Mouse (Mus musculus) bone marrow, adult 2 months (tissue): ENCODE measurements around the gene Tubb2b. TPM values are rescaled to one million over a fixed set of nuclear protein-coding genes. Genes with fewer than 3 reads are reported as not detected.

ENCODE experiments used
- H3K27ac ChIP-seq: fragments of 200-500 bp; 2 replicates; pipeline ENCODE4 v1.5.1; 2012; ENCODE audit warnings: low read depth, mild to moderate bottlenecking, control low read depth, inconsistent platforms, low read length; ENCODE audit not compliant: control insufficient read depth, poor library complexity, insufficient read depth
- H3K4me1 ChIP-seq: fragments of 200-500 bp; 2 replicates; pipeline ENCODE4 v1.6.1; 2011; ENCODE audit warnings: low read length; ENCODE audit not compliant: control insufficient read depth, insufficient read depth
- H3K4me3 ChIP-seq: fragments of 200-500 bp; replicated peaks from 2 replicates; pipeline ENCODE3; 2011; ENCODE audit warnings: mild to moderate bottlenecking, low read depth, low read length, control low read depth; ENCODE audit not compliant: control insufficient read depth
- CTCF ChIP-seq: fragments of 200-500 bp; IDR thresholded peaks from 2 replicates; pipeline ENCODE4 v1.5.1; 2011; ENCODE audit warnings: low read length, control low read depth; ENCODE audit not compliant: control insufficient read depth, insufficient read depth
- POLR2A ChIP-seq: fragments of 200-500 bp; IDR thresholded peaks from 2 replicates; pipeline ENCODE4 v1.6.1; 2011; ENCODE audit warnings: low read depth, mild to moderate bottlenecking, control low read depth, low read length, borderline replicate concordance; ENCODE audit not compliant: control insufficient read depth
- WGBS: fragments of 180-500 bp; shearing (Covaris S2); methylation state at CpG from one replicate; pipeline ENCODE4 v1.1.7; 2018; 5-methylcytosine and 5-hydroxymethylcytosine counted together
- polyA plus RNA-seq: library from polyadenylated mRNA; stranded (reverse); fragments of >200 nt; gene quantifications from 2 replicates; pipeline ENCODE4 v1.2.4, GENCODE M21; 2011; ENCODE audit warnings: low replicate concordance; ENCODE audit not compliant: missing spikeins, insufficient read depth, insufficient read length

Tubb2b gene
- polyA plus RNA-seq, 1 experiment, result 37.3 TPM

DNA sequence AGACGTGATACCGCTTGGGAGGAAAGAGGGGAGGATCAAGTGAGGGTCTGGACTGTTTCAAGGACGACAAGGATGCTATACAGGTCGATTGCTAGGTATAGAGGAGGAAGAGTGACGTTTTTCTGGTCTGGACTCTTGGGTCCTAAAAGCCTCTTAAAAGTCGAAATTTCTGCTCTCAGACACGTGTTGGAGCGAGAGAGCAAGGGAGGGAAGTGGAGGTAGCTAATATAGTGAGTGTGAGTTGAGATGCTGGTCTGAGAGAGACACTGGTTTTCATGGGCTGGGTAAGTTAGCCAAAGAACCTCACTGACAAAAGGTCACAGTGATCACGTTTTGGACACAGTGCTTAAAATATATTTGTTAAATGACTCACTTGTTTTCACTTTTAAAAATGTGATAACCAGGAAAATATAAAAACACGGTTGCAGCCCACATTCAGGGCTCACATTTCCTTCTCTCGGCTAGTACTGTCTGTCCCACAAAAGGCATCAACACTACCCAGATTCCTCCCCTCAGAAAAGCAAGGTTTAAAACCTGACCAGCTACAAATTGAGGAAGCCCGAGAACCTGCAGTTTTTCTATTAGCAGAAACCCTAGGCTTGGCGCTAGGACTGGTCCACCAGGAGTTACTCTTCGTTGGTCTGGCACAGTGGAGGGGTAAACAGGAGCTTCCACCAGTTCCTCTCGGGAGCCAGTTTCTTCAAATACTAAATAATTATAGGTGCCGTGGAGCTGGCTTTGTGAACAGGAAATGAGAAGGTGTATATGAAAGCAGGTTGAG is 51.6 kb downstream of the Tubb2b start:
- TF ChIP-seq CTCF (no peak), POLR2A (no peak)
- Histone ChIP-seq H3K27ac (no peak overlapping the region), H3K4me1 (peaks cover 4% of the 10 kb centered on the region; the same call in 1 of the 2 replicates), H3K4me3 (peak overlapping the region; percentile 29)
- 8% methylated on average over 16 of the region's 16 CpGs for WGBS

- peaks cover 4% of the 10 kb centered on the region; the same call in 1 of the 2 replicates for H3K4me1 ChIP-seq
- peak within 1 kb of the TSS; percentile 28 for H3K27ac ChIP-seq
- H3K4me3 ChIP-seq, result peak within 1 kb of the TSS; percentile 86
- WGBS, result under 1% methylated on average over 45 of the region's 45 CpGs
- TF ChIP-seq CTCF (peak; percentile 33; the same call in 1 of the 2 replicates), POLR2A (peak; percentile 98)
These were observed 52.6 kb downstream of the Tubb2b start, which contains the start of gene Tubb2a for GRCm38 (mm10) chr13:34077492-34078271. TSS of gene Tubb2a (minus strand) at chr13:34078007.

Other genes with a start within 250 kb of the Tubb2b start
- gene Serpinb6c, start 224.8 kb downstream of the Tubb2b start, polyA plus RNA-seq, result 7.7 TPM in 1 of 2 replicates, not detected in the other
- 5.7 and 14.7 TPM in 2 replicates for gene Nqo2, start 165.8 kb downstream of the Tubb2b start, polyA plus RNA-seq
- gene Ripk1, start 128.1 kb downstream of the Tubb2b start, polyA plus RNA-seq, result 8.5 and 14.2 TPM in 2 replicates
- gene Serpinb6a, start 127.7 kb downstream of the Tubb2b start, polyA plus RNA-seq, result 42.6 and 87.2 TPM in 2 replicates
- 11.4 and 14.0 TPM in 2 replicates for gene Bphl, start 92.9 kb downstream of the Tubb2b start, polyA plus RNA-seq
- gene Tubb2a, start 52.5 kb downstream of the Tubb2b start, polyA plus RNA-seq, result 37.1 and 37.6 TPM in 2 replicates
- gene Psmg4, start 32.5 kb upstream of the Tubb2b start, polyA plus RNA-seq, result 12.9 and 30.1 TPM in 2 replicates
- 13.2 and 26.2 TPM in 2 replicates for gene Slc22a23, start 214.7 kb upstream of the Tubb2b start, polyA plus RNA-seq